Mouse (Mus musculus) MEL (cell line): ENCODE results near the gene Rps15a. TPM values are rescaled to one million over a fixed set of nuclear protein-coding genes. Genes with fewer than 3 reads are reported as not detected.

ENCODE experiments used
- DNase-seq: peaks from one replicate; pipeline ENCODE4 v3.0.0; 2011; ENCODE audit warnings: low read depth, low spot score
- H3K27ac ChIP-seq: 2 replicates; pipeline ENCODE4 v1.5.1; 2012; ENCODE audit warnings: low read depth, mild to moderate bottlenecking, control low read depth, low read length, moderate library complexity; ENCODE audit not compliant: control insufficient read depth
- H3K27me3 ChIP-seq, 2 experiments: fragments of 150-350 bp in 1 of 2; sonication (generic) in 1 of 2; 2 replicates each; pipeline ENCODE4 v1.6.1; 2012; ENCODE audit warnings: low read length in 2 of 2, mild to moderate bottlenecking in 2 of 2, improper control_type of control experiment in 1 of 2, moderate library complexity in 1 of 2; ENCODE audit not compliant: insufficient read depth in 2 of 2, control insufficient read depth in 1 of 2
- H3K36me3 ChIP-seq, 2 experiments: 2 replicates each; pipeline ENCODE4 v1.6.1; 2012 to 2014; ENCODE audit warnings: low read length in 2 of 2, improper control_type of control experiment in 1 of 2, inconsistent platforms in 1 of 2, mild to moderate bottlenecking in 1 of 2; ENCODE audit not compliant: insufficient read depth in 2 of 2, control insufficient read depth in 1 of 2
- H3K4me1 ChIP-seq, 2 experiments: fragments of 150-350 bp in 1 of 2; sonication (generic) in 1 of 2; 2 replicates each; pipeline ENCODE4 v1.6.1; 2012; ENCODE audit warnings: low read length in 2 of 2, improper control_type of control experiment in 1 of 2, mild to moderate bottlenecking in 1 of 2; ENCODE audit not compliant: insufficient read depth in 2 of 2, control insufficient read depth in 1 of 2
- H3K4me3 ChIP-seq, 2 experiments: fragments of 150-350 bp in 1 of 2; sonication (generic) in 1 of 2; 2 replicates each; pipeline ENCODE4 v1.5.1; 2012; ENCODE audit warnings: low read depth in 2 of 2, low read length in 2 of 2, mild to moderate bottlenecking in 2 of 2, moderate library complexity in 2 of 2, control low read depth in 1 of 2, improper control_type of control experiment in 1 of 2; ENCODE audit not compliant: control insufficient read depth in 1 of 2, insufficient read depth in 1 of 2
- H3K79me2 ChIP-seq: 2 replicates; pipeline ENCODE4 v1.6.1; 2012; ENCODE audit warnings: mild to moderate bottlenecking, low read length, moderate library complexity; ENCODE audit not compliant: control insufficient read depth, poor library complexity, insufficient read depth
- H3K9ac ChIP-seq: 2 replicates; pipeline ENCODE4 v1.6.1; 2012; ENCODE audit warnings: low read depth, mild to moderate bottlenecking, control low read depth, low read length, moderate library complexity; ENCODE audit not compliant: control insufficient read depth, poor library complexity, severe bottlenecking
- H3K9me3 ChIP-seq: fragments of 150-350 bp; sonication (generic); replicated peaks from 2 replicates; pipeline ENCODE4 v1.6.1; 2012; ENCODE audit warnings: mild to moderate bottlenecking, low read length, improper control_type of control experiment, moderate library complexity; ENCODE audit not compliant: insufficient read depth
- CHD1 ChIP-seq: IDR thresholded peaks from 2 replicates; pipeline ENCODE4 v1.6.1; 2012; ENCODE audit warnings: low read depth, mild to moderate bottlenecking, inconsistent platforms, low read length, improper control_type of control experiment
- CTCF ChIP-seq, 3 experiments: IDR thresholded peaks in 2 of 3; conservative IDR thresholded peaks in 1 of 3; 2 replicates each; pipeline ENCODE4 v1.5.1; 2011 to 2012; ENCODE audit warnings: low read length in 3 of 3, low read depth in 2 of 3, mild to moderate bottlenecking in 2 of 3, improper control_type of control experiment in 1 of 3, inconsistent platforms in 1 of 3, mixed read lengths in 1 of 3, moderate library complexity in 1 of 3; ENCODE audit not compliant: control insufficient read depth in 1 of 3, insufficient read depth in 1 of 3, poor library complexity in 1 of 3, severe bottlenecking in 1 of 3
- EP300 ChIP-seq, 2 experiments: IDR thresholded peaks; 2 replicates each; pipeline ENCODE4 v1.6.1; 2011; ENCODE audit warnings: improper control_type of control experiment in 2 of 2, low read length in 2 of 2, low read depth in 1 of 2, mild to moderate bottlenecking in 1 of 2
- ETS1 ChIP-seq: IDR thresholded peaks from 2 replicates; pipeline ENCODE4 v1.6.1; 2012; ENCODE audit warnings: low read depth, mild to moderate bottlenecking, inconsistent platforms, low read length, improper control_type of control experiment, moderate library complexity
- GABPA ChIP-seq: IDR thresholded peaks from 2 replicates; pipeline ENCODE4 v1.6.1; 2012; ENCODE audit warnings: low read depth, mild to moderate bottlenecking, inconsistent platforms, low read length, improper control_type of control experiment, moderate library complexity
- GATA1 ChIP-seq: IDR thresholded peaks from 2 replicates; pipeline ENCODE4 v1.6.1; 2011; ENCODE audit warnings: low read depth, low read length, improper control_type of control experiment
- HCFC1 ChIP-seq: IDR thresholded peaks from 2 replicates; pipeline ENCODE4 v1.6.1; 2012; ENCODE audit warnings: low read depth, mild to moderate bottlenecking, inconsistent platforms, low read length, improper control_type of control experiment, moderate library complexity
- KAT2A ChIP-seq: conservative IDR thresholded peaks from 2 replicates; pipeline ENCODE4 v1.6.1; 2012; ENCODE audit warnings: low read depth, low read length, improper control_type of control experiment, inconsistent platforms
- MYB ChIP-seq: IDR thresholded peaks from 2 replicates; pipeline ENCODE4 v1.6.1; 2011; ENCODE audit warnings: mild to moderate bottlenecking, low read depth, low read length, improper control_type of control experiment
- MYC ChIP-seq: IDR thresholded peaks from 2 replicates; pipeline ENCODE4 v1.6.1; 2011; ENCODE audit warnings: low read depth, mild to moderate bottlenecking, low read length, improper control_type of control experiment, moderate library complexity
- NELFE ChIP-seq: IDR thresholded peaks from 2 replicates; pipeline ENCODE4 v1.6.1; 2011; ENCODE audit warnings: low read depth, low read length, improper control_type of control experiment
- NRF1 ChIP-seq: IDR thresholded peaks from 2 replicates; pipeline ENCODE4 v1.6.1; 2014; ENCODE audit warnings: low read depth, mild to moderate bottlenecking, inconsistent platforms, low read length, improper control_type of control experiment, moderate library complexity; ENCODE audit not compliant: poor library complexity, insufficient read depth, severe bottlenecking
- POLR2A ChIP-seq, 2 experiments: IDR thresholded peaks; 2 replicates each; pipeline ENCODE4 v1.6.1; 2011 to 2012; ENCODE audit warnings: low read length in 2 of 2, mild to moderate bottlenecking in 2 of 2, control low read depth in 1 of 2, improper control_type of control experiment in 1 of 2, low read depth in 1 of 2, moderate library complexity in 1 of 2; ENCODE audit not compliant: control insufficient read depth in 1 of 2, insufficient read depth in 1 of 2, poor library complexity in 1 of 2
- RAD21 ChIP-seq: IDR thresholded peaks from 2 replicates; pipeline ENCODE4 v1.6.1; 2011; ENCODE audit warnings: mild to moderate bottlenecking, low read depth, low read length, improper control_type of control experiment
- RCOR1 ChIP-seq: IDR thresholded peaks from 2 replicates; pipeline ENCODE4 v1.6.1; 2012; ENCODE audit warnings: low read depth, mild to moderate bottlenecking, inconsistent platforms, low read length, improper control_type of control experiment
- UBTF ChIP-seq: IDR thresholded peaks from 2 replicates; pipeline ENCODE4 v1.6.1; 2012; ENCODE audit warnings: low read depth, mild to moderate bottlenecking, inconsistent platforms, low read length, improper control_type of control experiment, moderate library complexity, borderline replicate concordance; ENCODE audit not compliant: insufficient read depth
- USF1 ChIP-seq: IDR thresholded peaks from 2 replicates; pipeline ENCODE4 v1.6.1; 2014; ENCODE audit warnings: low read depth, mild to moderate bottlenecking, inconsistent platforms, low read length, improper control_type of control experiment, moderate library complexity
- ZKSCAN1 ChIP-seq: IDR thresholded peaks from 2 replicates; pipeline ENCODE4 v1.6.1; 2012; ENCODE audit warnings: low read depth, mild to moderate bottlenecking, inconsistent platforms, low read length, improper control_type of control experiment, moderate library complexity
- ZMIZ1 ChIP-seq: IDR thresholded peaks from 2 replicates; pipeline ENCODE4 v1.6.1; 2012; ENCODE audit warnings: low read depth, mild to moderate bottlenecking, inconsistent platforms, low read length, improper control_type of control experiment, moderate library complexity
- ZNF384 ChIP-seq: IDR thresholded peaks from 2 replicates; pipeline ENCODE4 v1.6.1; 2012; ENCODE audit warnings: low read depth, mild to moderate bottlenecking, inconsistent platforms, low read length, improper control_type of control experiment
- polyA plus RNA-seq, 2 experiments: library from polyadenylated mRNA; stranded (reverse) in 1 of 2; unstranded in 1 of 2; fragments of >175 nt in 1 of 2; fragments of >200 nt in 1 of 2; gene quantifications; 2 replicates each; pipeline versions ENCODE4 v1.2.1 to v1.2.4; 2012; ENCODE audit warnings: low replicate concordance in 2 of 2, low read depth in 1 of 2; ENCODE audit not compliant: insufficient read length in 2 of 2, insufficient read depth in 1 of 2, missing spikeins in 1 of 2
- total RNA-seq: library from RNA; depleted of rRNA; stranded (reverse); fragments of 300-350 nt; gene quantifications from 2 replicates; pipeline ENCODE4 v1.2.3, GENCODE M21; 2012

Rps15a gene
- total and polyA plus RNA-seq, 3 experiments = 589 to 2,420 TPM; not detected in 1

GRCm38 (mm10) chr7:118129430-118130041, 13.5 kb upstream of the Rps15a start, which contains the start of gene Arl6ip1 (continued):
- peak; percentile 44; the same call in 1 of the 2 replicates for TF ChIP-seq USF1
- TF ChIP-seq MYC = peak; percentile 57; the same call in 1 of the 2 replicates
- TF ChIP-seq MYB = peak; percentile 95
- TF ChIP-seq NELFE = peak; percentile 100
- no peak for TF ChIP-seq UBTF

- Histone ChIP-seq H3K9me3 (no peaks in the 10 kb centered on the region), H3K36me3 (peaks cover 4 to 32% of the 10 kb centered on the region in 2 experiments; a peak in 3 of 4 replicates), H3K27ac (peak overlapping the region; percentile 93), H3K4me1 (peaks cover 0 to 14% of the 10 kb centered on the region in 2 experiments; a peak in 3 of 4 replicates), H3K4me3 (peak overlapping the region; percentile 88 to 91), H3K79me2 (peaks cover 27% of the 10 kb centered on the region), H3K27me3 (no peaks in the 10 kb centered on the region), H3K9ac (peak overlapping the region; percentile 94)
- DNase-seq = peak; percentile 66
- no peak for TF ChIP-seq ZMIZ1
- no peak for TF ChIP-seq NELFE
- TF ChIP-seq UBTF = 0 out of 2 replicates have a peak, but pooled peaks have one; percentile 54
- no peak for TF ChIP-seq ETS1
- TF ChIP-seq ZKSCAN1 = no peak
- no peak for TF ChIP-seq HCFC1
- TF ChIP-seq CTCF (IDR thresholded peaks at IDR 0.05 in 2 of 3, conservative IDR thresholded peaks at IDR 0.05 in 1 of 3; ENCODE audit: control insufficient read depth in 1 of 3, insufficient read depth in 1 of 3, low read depth in 2 of 3, low read length in 3 of 3, poor library complexity in 1 of 3, severe bottlenecking in 1 of 3) = no peak
- no peak for TF ChIP-seq RAD21
- no peak for TF ChIP-seq ZNF384
- TF ChIP-seq EP300 (IDR thresholded peaks at IDR 0.05; ENCODE audit: low read depth in 1 of 2, low read length in 2 of 2) = no peak
- TF ChIP-seq RCOR1 = no peak
- no peak for TF ChIP-seq POLR2A (IDR thresholded peaks at IDR 0.05; ENCODE audit: control insufficient read depth in 1 of 2, insufficient read depth in 1 of 2, low read depth in 1 of 2, low read length in 2 of 2, poor library complexity in 1 of 2)
- no peak for TF ChIP-seq CHD1
- TF ChIP-seq NRF1 = no peak
- TF ChIP-seq KAT2A = no peak
- no peak for TF ChIP-seq GABPA
- 0 out of 2 replicates have a peak, but pooled peaks have one; percentile 2 for TF ChIP-seq GATA1
Measured at GRCm38 (mm10) chr7:118128925-118129429, 13.0 kb upstream of the Rps15a start.
